Mouse (Mus musculus) CH12.LX (cell line): ENCODE measurements around the gene Srp9.

Experiments
- CTCF ChIP-seq, 2 experiments: IDR thresholded peaks in 1 of 2; conservative IDR thresholded peaks in 1 of 2; 2 replicates each; pipeline ENCODE4 v1.5.1; 2011 to 2012; ENCODE audit warnings: low read depth in 2 of 2, low read length in 2 of 2, improper control_type of control experiment in 1 of 2, inconsistent platforms in 1 of 2, mild to moderate bottlenecking in 1 of 2, moderate library complexity in 1 of 2
- E2F4 ChIP-seq: IDR thresholded peaks from 2 replicates; pipeline ENCODE4 v1.6.1; 2011; ENCODE audit warnings: low read depth, low read length, improper control_type of control experiment; ENCODE audit not compliant: insufficient replicate concordance
- EP300 ChIP-seq: IDR thresholded peaks from 2 replicates; pipeline ENCODE4 v1.6.1; 2011; ENCODE audit warnings: low read length, improper control_type of control experiment
- JUN ChIP-seq: IDR thresholded peaks from 2 replicates; pipeline ENCODE4 v1.6.1; 2011; ENCODE audit warnings: low read depth, mild to moderate bottlenecking, low read length, improper control_type of control experiment, moderate library complexity; ENCODE audit not compliant: insufficient read depth
- MAX ChIP-seq: IDR thresholded peaks from 2 replicates; pipeline ENCODE4 v1.6.1; 2011; ENCODE audit warnings: low read length, improper control_type of control experiment
- POLR2AphosphoS2 ChIP-seq: IDR thresholded peaks from 2 replicates; pipeline ENCODE4 v1.6.1; 2011; ENCODE audit warnings: low read depth, low read length, improper control_type of control experiment
- ZKSCAN1 ChIP-seq: IDR thresholded peaks from 2 replicates; pipeline ENCODE4 v1.6.1; 2012; ENCODE audit warnings: low read depth, inconsistent platforms, low read length, improper control_type of control experiment, borderline replicate concordance
- ZNF384 ChIP-seq: IDR thresholded peaks from 2 replicates; pipeline ENCODE4 v1.6.1; 2012; ENCODE audit warnings: low read depth, low read length, improper control_type of control experiment, inconsistent platforms

DNA sequence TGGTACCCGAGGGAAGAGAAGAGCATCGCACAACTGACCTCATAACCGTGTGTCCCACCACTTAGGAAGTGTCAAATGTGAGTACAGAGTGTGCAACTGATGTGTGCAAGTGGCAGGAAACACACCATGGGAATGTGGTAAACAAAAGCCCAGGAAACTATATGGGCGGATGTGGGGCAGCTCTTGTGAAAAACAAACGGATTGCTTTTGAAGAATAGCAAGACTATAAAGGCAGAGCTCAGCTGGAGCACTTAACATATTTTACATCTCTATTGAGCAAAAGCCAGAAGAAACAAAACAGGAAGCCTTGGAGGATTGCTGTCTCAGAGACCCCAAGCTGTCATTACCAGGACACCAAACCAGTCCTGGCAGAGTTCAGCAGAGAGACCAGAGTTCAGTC, 38.4 kb downstream of the Srp9 start:
- TF ChIP-seq ZKSCAN1 (no peak), E2F4 (no peak), ZNF384 (no peak), MAX (no peak), EP300 (no peak), POLR2AphosphoS2 (no peak), CTCF (conservative IDR thresholded peaks at IDR 0.05 in 1 of 2, IDR thresholded peaks at IDR 0.05 in 1 of 2; ENCODE audit: low read depth in 2 of 2, low read length in 2 of 2) (no peak), JUN (no peak)
